8 mouse cellular contexts compared by ENCODE assay signal in genomic region chr19:16029253-16029771, GRCm38 (mm10). TPM values are rescaled to one million over a fixed set of nuclear protein-coding genes. Genes with fewer than 3 reads are reported as not detected.
DNase-seq lines count a peak whose midpoint lies in the region; ATAC-seq and TF ChIP-seq lines count a peak whose summit lies in the region.
"Not testable (repeated sequence)": the region's sequence is repeated elsewhere in the genome, so short reads cannot be mapped to it uniquely, and the experiment has no call there.

No protein-coding gene starts in this region.

- DNase-seq in B cell, adult 2 months: peak; percentile 56 to 58
- DNase-seq in kidney, adult 18-20 months: peak; percentile 71
- not testable (repeated sequence) for DNase-seq in limb, embryonic 10.5 days (ENCODE audit: low spot score)
- peak; percentile 80 for DNase-seq in skeletal muscle tissue, adult 2 months (ENCODE audit: low read depth, low spot score)

- TF ChIP-seq POLR2A in bone marrow, adult 2 months (IDR thresholded peaks at IDR 0.05; ENCODE audit: borderline replicate concordance, control insufficient read depth, low read depth, low read length): not testable (repeated sequence)

- TF ChIP-seq CTCF in bone marrow, adult 2 months (IDR thresholded peaks at IDR 0.05; ENCODE audit: control insufficient read depth, insufficient read depth, low read length): not testable (repeated sequence)

- H3K4me3 ChIP-seq in bone marrow, adult 2 months (replicated peaks; ENCODE audit: control insufficient read depth, low read depth, low read length): peak overlapping the region; percentile 65
- H3K4me3 ChIP-seq in embryonic facial prominence, embryonic 15.5 days (replicated peaks): peak overlapping the region; percentile 38
- peak overlapping the region; percentile 41 for H3K4me3 ChIP-seq in heart, embryonic 11.5 days (ENCODE audit: low read depth, low read length)
- peak overlapping the region; percentile 36 for H3K4me3 ChIP-seq in limb, embryonic 10.5 days

- H3K36me3 ChIP-seq in embryonic facial prominence, embryonic 15.5 days; heart, embryonic 11.5 days (ENCODE audit: control insufficient read depth, insufficient read depth, low read length); limb, embryonic 10.5 days: not testable (repeated sequence)

- not testable (repeated sequence) for H3K27me3 ChIP-seq in embryonic facial prominence, embryonic 15.5 days; heart, embryonic 11.5 days (ENCODE audit: control insufficient read depth, insufficient read depth, low read length); limb, embryonic 10.5 days (ENCODE audit: low read depth, poor library complexity, severe bottlenecking)

- H3K27ac ChIP-seq in bone marrow, adult 2 months (ENCODE audit: control insufficient read depth, insufficient read depth, low read depth, low read length, poor library complexity); embryonic facial prominence, embryonic 15.5 days (replicated peaks); heart, embryonic 11.5 days (ENCODE audit: low read depth, low read length); limb, embryonic 10.5 days: not testable (repeated sequence)

- 11% methylated on average over 7 of the region's 9 CpGs for WGBS in bone marrow, adult 2 months
- WGBS in embryonic facial prominence, embryonic 15.5 days: 26% methylated on average over 7 of the region's 9 CpGs
- WGBS in heart, embryonic 11.5 days (ENCODE audit: insufficient replicate concordance): 28% methylated on average over 7 of the region's 9 CpGs
- WGBS in limb, embryonic 10.5 days: 37% methylated on average over 7 of the region's 9 CpGs

- not testable (repeated sequence) for H3K9me3 ChIP-seq in embryonic facial prominence, embryonic 15.5 days (replicated peaks); heart, embryonic 11.5 days (replicated peaks; ENCODE audit: control insufficient read depth, low read length); limb, embryonic 10.5 days (replicated peaks)

- ATAC-seq in embryonic facial prominence, embryonic 15.5 days (ENCODE audit: insufficient number of reproducible peaks, low FRiP score, low TSS enrichment, low read depth); heart, embryonic 11.5 days (replicated peaks; ENCODE audit: insufficient number of reproducible peaks, low FRiP score, low TSS enrichment): not testable (repeated sequence)
- peak; percentile 99 for ATAC-seq in megakaryocyte-erythroid progenitor cell, adult 5-6 weeks (replicated peaks; ENCODE audit: low FRiP score, low TSS enrichment, poor library complexity, severe bottlenecking)

- H3K9ac ChIP-seq in embryonic facial prominence, embryonic 15.5 days: not testable (repeated sequence)
- H3K9ac ChIP-seq in heart, embryonic 11.5 days (ENCODE audit: low read depth, low read length): 0 out of 2 replicates have a peak overlapping the region, but pooled peaks have one; percentile 49

- not testable (repeated sequence) for H3K4me1 ChIP-seq in bone marrow, adult 2 months (ENCODE audit: control insufficient read depth, insufficient read depth, low read length); embryonic facial prominence, embryonic 15.5 days; heart, embryonic 11.5 days (ENCODE audit: control insufficient read depth, insufficient read depth, low read length); limb, embryonic 10.5 days

- H3K4me2 ChIP-seq in embryonic facial prominence, embryonic 15.5 days (replicated peaks): peak overlapping the region; percentile 45
- peak overlapping the region; percentile 66 for H3K4me2 ChIP-seq in heart, embryonic 11.5 days

RNA-seq across cellular contexts. Expression of gene Cep78, which starts 44.5 kb away (rescaled TPM):
- polyA plus RNA-seq in bone marrow, adult 2 months (2011; ENCODE audit: insufficient read depth, insufficient read length, low replicate concordance, missing spikeins): 4.3 and 10.9 TPM in 2 replicates
- 22.2 and 27.3 TPM in 2 replicates for polyA plus RNA-seq in embryonic facial prominence, embryonic 15.5 days (2015; fragmentation: Nextera tagmentation; extraction: Ambion mirVana)
- polyA plus RNA-seq in heart, embryonic 11.5 days (2014; fragmentation: Nextera tagmentation; extraction: Ambion mirVana): 16.3 and 17.8 TPM in 2 replicates
- polyA plus RNA-seq in limb, embryonic 10.5 days (2016; fragmentation: Nextera tagmentation; extraction: Ambion mirVana): 57.7 and 62.1 TPM in 2 replicates
- 23.0 and 29.4 TPM in 2 replicates for total RNA-seq in megakaryocyte-erythroid progenitor cell, adult 5-6 weeks (2014; fragmentation: Nextera tagmentation)
- total RNA-seq in megakaryocyte-erythroid progenitor cell, adult 5-6 weeks (2017): 25.7 and 25.8 TPM in 2 replicates
